Mouse (Mus musculus) heart, embryonic 11.5 days (tissue): ENCODE measurements around the gene Wdfy4. TPM values are rescaled to one million over a fixed set of nuclear protein-coding genes. Genes with fewer than 3 reads are reported as not detected.

Experiments used
- ATAC-seq: fragments of 200-750 bp; cut with Nextera tagmentation; replicated peaks from 2 replicates; pipeline ENCODE4 v1.8.0; 2017; ENCODE audit warnings: moderate library complexity; ENCODE audit not compliant: insufficient number of reproducible peaks, low FRiP score, low TSS enrichment
- H3K27ac ChIP-seq: fragments of 300-500 bp; sonication (generic); 2 replicates; pipeline ENCODE4 v1.5.1; 2014; ENCODE audit warnings: mild to moderate bottlenecking, low read depth, low read length
- H3K27me3 ChIP-seq: fragments of 300-500 bp; sonication (generic); 2 replicates; pipeline ENCODE4 v1.6.1; 2014; ENCODE audit warnings: mild to moderate bottlenecking, low read length, mixed read lengths; ENCODE audit not compliant: control insufficient read depth, insufficient read depth
- H3K36me3 ChIP-seq: fragments of 300-500 bp; sonication (generic); 2 replicates; pipeline ENCODE4 v1.6.1; 2014; ENCODE audit warnings: mild to moderate bottlenecking, low read length, moderate library complexity, mixed read lengths; ENCODE audit not compliant: control insufficient read depth, insufficient read depth
- H3K4me1 ChIP-seq: fragments of 300-500 bp; sonication (generic); 2 replicates; pipeline ENCODE4 v1.6.1; 2014; ENCODE audit warnings: low read length; ENCODE audit not compliant: control insufficient read depth, insufficient read depth
- H3K4me2 ChIP-seq: fragments of 300-500 bp; sonication (generic); 2 replicates; pipeline ENCODE4 v1.6.1; 2014; ENCODE audit warnings: mild to moderate bottlenecking, moderate library complexity
- H3K4me3 ChIP-seq: fragments of 300-500 bp; sonication (generic); 2 replicates; pipeline ENCODE4 v1.5.1; 2014; ENCODE audit warnings: low read depth, low read length
- H3K9ac ChIP-seq: fragments of 300-500 bp; sonication (generic); 2 replicates; pipeline ENCODE4 v1.6.1; 2014; ENCODE audit warnings: mild to moderate bottlenecking, low read depth, low read length, moderate library complexity
- H3K9me3 ChIP-seq: fragments of 300-500 bp; sonication (generic); replicated peaks from 2 replicates; pipeline ENCODE4 v1.6.1; 2016; ENCODE audit warnings: low read length; ENCODE audit not compliant: control insufficient read depth
- WGBS: fragments of 180-500 bp; shearing (Covaris S2); extraction: QIAGEN DNeasy Blood & Tissue Kit; methylation state at CpG from one replicate; pipeline ENCODE4 v1.1.7; 2014; ENCODE audit not compliant: insufficient replicate concordance; 5-methylcytosine and 5-hydroxymethylcytosine counted together
- polyA plus RNA-seq: library from polyadenylated mRNA; unstranded; fragments of >200 nt; fragmentation: Nextera tagmentation; extraction: Ambion mirVana; gene quantifications from 2 replicates; pipeline ENCODE4 v1.2.1, GENCODE M21; 2014

Gene Wdfy4
- polyA plus RNA-seq, 1 experiment from 2014 or later: 0.19 TPM

DNA sequence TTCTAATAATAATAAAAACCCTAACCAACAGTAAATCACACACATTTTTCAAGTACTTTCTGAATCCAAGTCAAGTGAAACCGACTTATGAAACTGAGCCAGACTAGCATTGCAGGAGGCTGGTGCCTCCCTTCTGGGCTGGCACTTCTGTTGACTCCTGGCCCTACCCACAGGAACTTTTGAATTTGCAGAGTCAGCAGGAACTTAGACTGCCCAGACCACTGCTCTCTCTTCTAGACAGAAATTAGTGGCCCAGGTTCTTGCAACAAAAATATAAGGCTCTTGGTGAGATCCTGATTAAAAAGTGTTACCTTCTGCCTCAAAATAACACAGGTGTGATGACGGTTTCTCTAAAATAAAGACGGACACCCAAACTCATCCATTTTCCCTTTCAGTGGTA, 140.1 kb downstream of the Wdfy4 start:
- no peak overlapping the region for H3K27ac ChIP-seq
- H3K4me3 ChIP-seq: no peak overlapping the region
- ATAC-seq: no peak
- 84% methylated on average over 3 of the region's 3 CpGs for WGBS
- H3K9ac ChIP-seq: no peak overlapping the region
- no peaks in the 10 kb centered on the region for H3K9me3 ChIP-seq
- H3K4me1 ChIP-seq: no peaks in the 10 kb centered on the region
- H3K27me3 ChIP-seq: no peaks in the 10 kb centered on the region
- H3K4me2 ChIP-seq: no peak overlapping the region
- no peaks in the 10 kb centered on the region for H3K36me3 ChIP-seq

DNA sequence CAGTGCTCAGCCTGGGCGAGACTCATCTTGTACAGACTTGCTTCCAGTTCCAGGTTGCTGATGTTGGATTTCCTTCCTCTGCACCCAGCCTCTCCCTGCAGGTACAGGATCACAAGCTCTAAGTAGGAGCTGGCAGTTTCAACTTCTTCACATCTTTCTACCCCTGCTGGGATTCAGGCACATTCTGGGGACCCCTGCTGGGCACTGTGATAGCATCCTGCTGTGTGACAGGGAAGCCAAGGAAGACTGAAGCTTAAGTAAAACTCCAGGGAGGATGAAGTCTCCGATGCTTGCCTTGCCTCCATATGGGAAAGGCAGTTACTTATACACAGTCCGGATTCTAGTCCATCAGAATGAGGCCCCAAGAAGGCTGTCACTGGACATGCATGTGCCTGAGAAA, 148.5 kb downstream of the Wdfy4 start:
- no peak overlapping the region for H3K9ac ChIP-seq
- no peak for ATAC-seq
- H3K4me2 ChIP-seq: no peak overlapping the region
- H3K27me3 ChIP-seq: 0 out of 2 replicates have a peak, but pooled peaks cover 5% of the 10 kb centered on the region
- no peak overlapping the region for H3K27ac ChIP-seq
- H3K9me3 ChIP-seq: no peaks in the 10 kb centered on the region
- H3K36me3 ChIP-seq: no peaks in the 10 kb centered on the region
- H3K4me1 ChIP-seq: no peaks in the 10 kb centered on the region
- 19% methylated on average over 3 of the region's 3 CpGs for WGBS
- no peak overlapping the region for H3K4me3 ChIP-seq

DNA sequence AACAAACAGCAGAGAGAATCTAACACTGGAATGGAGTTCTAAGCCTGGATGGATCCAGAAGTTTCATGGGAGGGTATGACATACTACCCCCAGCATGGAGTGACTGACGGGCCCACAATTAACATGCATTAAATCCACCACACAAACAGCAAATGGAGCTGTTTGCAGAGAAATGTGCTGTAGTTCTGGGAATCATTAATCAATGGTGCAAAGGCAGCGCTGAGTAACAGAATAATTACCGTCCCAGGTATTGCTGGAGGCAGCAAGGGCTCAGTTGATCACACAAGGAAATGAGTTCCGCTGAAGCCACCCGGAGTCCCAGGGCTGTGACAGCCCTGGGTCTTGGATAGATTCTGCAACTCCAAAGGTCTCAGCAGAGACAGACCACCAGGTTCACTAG, 149.9 kb downstream of the Wdfy4 start:
- H3K27me3 ChIP-seq: 0 out of 2 replicates have a peak, but pooled peaks cover 5% of the 10 kb centered on the region
- no peaks in the 10 kb centered on the region for H3K4me1 ChIP-seq
- no peaks in the 10 kb centered on the region for H3K9me3 ChIP-seq
- no peak overlapping the region for H3K4me2 ChIP-seq
- 72% methylated on average over 5 of the region's 5 CpGs for WGBS
- no peaks in the 10 kb centered on the region for H3K36me3 ChIP-seq
- H3K4me3 ChIP-seq: no peak overlapping the region
- no peak overlapping the region for H3K9ac ChIP-seq
- no peak for ATAC-seq
- no peak overlapping the region for H3K27ac ChIP-seq

DNA sequence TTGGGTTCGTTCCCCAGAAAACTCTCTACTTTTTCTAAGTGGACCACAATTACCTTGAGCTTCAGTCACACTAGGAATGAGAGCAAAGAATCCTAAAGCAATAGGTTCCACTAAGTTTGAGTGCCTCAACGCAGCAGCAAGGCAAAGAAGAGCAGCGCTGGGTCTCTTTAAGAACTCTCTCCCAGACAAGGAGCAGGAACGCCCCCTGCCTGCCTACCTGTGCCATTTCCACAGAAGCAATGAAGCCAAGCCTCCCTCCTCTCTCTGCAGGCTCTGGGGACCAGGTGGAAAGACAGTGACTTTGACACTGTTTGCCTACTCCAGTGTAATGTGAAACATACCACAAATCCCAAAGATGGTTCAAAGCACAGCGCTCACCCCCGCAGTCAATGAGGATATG, 151.9 kb downstream of the Wdfy4 start:
- Histone ChIP-seq H3K9me3 (no peaks in the 10 kb centered on the region), H3K4me1 (no peaks in the 10 kb centered on the region), H3K36me3 (no peaks in the 10 kb centered on the region), H3K27me3 (0 out of 2 replicates have a peak, but pooled peaks cover 5% of the 10 kb centered on the region), H3K27ac (no peak overlapping the region), H3K4me2 (no peak overlapping the region), H3K9ac (no peak overlapping the region), H3K4me3 (no peak overlapping the region)
- WGBS: 41% methylated on average over 6 of the region's 6 CpGs
- ATAC-seq: no peak

DNA sequence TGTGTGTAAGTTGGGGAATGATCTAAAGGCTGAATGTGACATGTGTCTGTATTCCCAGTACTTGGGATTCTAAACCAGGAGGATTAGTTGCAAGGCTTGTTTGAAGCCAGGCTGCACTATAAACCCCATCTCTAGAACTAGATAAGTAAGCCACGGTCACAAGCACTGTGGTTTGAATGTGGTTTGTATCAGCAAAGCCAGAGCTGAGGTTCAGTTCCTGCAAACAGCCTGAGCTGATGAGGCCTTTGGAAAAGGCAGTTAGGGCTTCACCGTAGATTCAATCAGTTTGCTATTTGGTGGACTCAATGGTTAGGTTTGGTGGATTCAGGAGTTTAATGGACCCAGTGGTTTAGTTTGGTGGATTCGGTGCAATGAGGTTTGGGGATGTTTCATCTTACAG, 154.5 kb downstream of the Wdfy4 start:
- Histone ChIP-seq H3K27ac (no peak overlapping the region), H3K36me3 (no peaks in the 10 kb centered on the region), H3K9me3 (no peaks in the 10 kb centered on the region), H3K9ac (no peak overlapping the region), H3K27me3 (0 out of 2 replicates have a peak, but pooled peaks cover 5% of the 10 kb centered on the region), H3K4me2 (no peak overlapping the region), H3K4me3 (no peak overlapping the region), H3K4me1 (no peaks in the 10 kb centered on the region)
- ATAC-seq: no peak
- WGBS: 71% methylated on average over 3 of the region's 3 CpGs

DNA sequence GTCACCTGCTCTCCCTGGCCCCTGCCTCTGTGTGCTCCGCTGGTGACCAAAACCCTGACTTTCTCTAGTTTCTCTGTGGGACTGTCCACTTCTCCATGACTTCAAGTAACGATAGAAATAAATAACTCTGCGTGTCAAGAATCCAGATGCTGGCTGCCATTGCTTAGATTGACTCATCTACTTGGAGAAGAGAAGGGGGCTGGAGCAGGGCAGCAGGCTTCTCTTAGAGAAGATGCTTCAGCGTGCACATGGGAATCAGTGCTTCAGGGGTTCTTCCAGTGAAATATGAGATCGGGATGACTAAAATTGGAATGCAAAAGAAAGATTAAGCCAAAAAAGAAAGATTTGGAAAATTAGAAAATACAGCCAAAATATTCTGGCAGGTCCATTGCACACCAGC, 165.7 kb downstream of the Wdfy4 start:
- no peak overlapping the region for H3K9ac ChIP-seq
- no peak for ATAC-seq
- H3K36me3 ChIP-seq: no peaks in the 10 kb centered on the region
- no peak overlapping the region for H3K27ac ChIP-seq
- no peaks in the 10 kb centered on the region for H3K9me3 ChIP-seq
- WGBS: 81% methylated on average over 5 of the region's 5 CpGs
- peaks cover 4% of the 10 kb centered on the region for H3K4me1 ChIP-seq
- no peaks in the 10 kb centered on the region for H3K27me3 ChIP-seq
- H3K4me2 ChIP-seq: no peak overlapping the region
- no peak overlapping the region for H3K4me3 ChIP-seq

DNA sequence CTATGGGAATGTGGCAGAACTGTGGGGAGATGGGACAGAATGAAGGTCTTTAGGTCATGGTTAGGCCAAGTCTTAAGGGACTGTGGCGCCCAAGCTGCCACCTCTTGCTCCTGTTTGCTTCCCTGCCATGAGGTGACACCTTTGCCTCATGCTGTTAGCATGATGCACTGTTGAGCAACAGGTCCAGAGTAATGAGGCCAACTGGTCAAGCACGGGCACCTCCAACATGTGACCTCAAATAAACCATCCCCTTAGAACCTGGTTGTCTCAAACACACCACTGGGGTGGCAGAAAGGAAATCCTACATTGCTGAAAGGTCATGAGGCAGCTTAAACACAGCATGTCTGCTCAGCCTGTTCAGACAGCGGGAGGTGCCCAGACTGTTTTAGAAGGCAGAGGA, 166.3 kb downstream of the Wdfy4 start:
- Histone ChIP-seq H3K4me3 (no peak overlapping the region), H3K4me1 (peaks cover 4% of the 10 kb centered on the region), H3K4me2 (no peak overlapping the region), H3K9ac (no peak overlapping the region), H3K27me3 (no peaks in the 10 kb centered on the region), H3K36me3 (no peaks in the 10 kb centered on the region), H3K9me3 (no peaks in the 10 kb centered on the region), H3K27ac (no peak overlapping the region)
- ATAC-seq: no peak
- WGBS: 73% methylated on average over 3 of the region's 3 CpGs

DNA sequence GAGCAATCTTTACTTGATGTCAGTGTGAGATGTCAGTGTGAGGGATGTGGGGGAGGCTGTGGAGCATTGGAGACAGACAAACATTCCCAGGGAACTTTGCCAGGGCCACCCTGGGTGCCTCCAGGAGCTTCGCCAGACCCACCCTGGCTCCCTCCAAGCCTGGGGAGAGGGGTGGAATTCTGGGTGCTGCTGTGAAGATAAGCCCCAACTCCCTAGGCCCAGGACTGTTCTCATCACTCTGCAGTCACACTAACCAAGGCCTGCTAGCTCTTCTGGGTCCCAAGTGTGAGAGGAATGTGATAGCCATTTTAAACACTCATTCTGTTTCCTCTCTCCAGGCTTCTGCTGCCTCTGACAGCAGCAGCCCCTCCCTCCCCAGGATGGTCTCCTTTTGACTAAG, 177.7 kb downstream of the Wdfy4 start:
- 0 out of 2 replicates have a peak, but pooled peaks cover 2% of the 10 kb centered on the region for H3K4me1 ChIP-seq
- H3K9ac ChIP-seq: no peak overlapping the region
- H3K4me3 ChIP-seq: no peak overlapping the region
- H3K27ac ChIP-seq: no peak overlapping the region
- H3K4me2 ChIP-seq: no peak overlapping the region
- WGBS: 45% methylated on average over 1 of the region's 1 CpGs
- no peaks in the 10 kb centered on the region for H3K27me3 ChIP-seq
- H3K36me3 ChIP-seq: no peaks in the 10 kb centered on the region
- H3K9me3 ChIP-seq: 0 out of 2 replicates have a peak, but pooled peaks cover 3% of the 10 kb centered on the region
- no peak for ATAC-seq

DNA sequence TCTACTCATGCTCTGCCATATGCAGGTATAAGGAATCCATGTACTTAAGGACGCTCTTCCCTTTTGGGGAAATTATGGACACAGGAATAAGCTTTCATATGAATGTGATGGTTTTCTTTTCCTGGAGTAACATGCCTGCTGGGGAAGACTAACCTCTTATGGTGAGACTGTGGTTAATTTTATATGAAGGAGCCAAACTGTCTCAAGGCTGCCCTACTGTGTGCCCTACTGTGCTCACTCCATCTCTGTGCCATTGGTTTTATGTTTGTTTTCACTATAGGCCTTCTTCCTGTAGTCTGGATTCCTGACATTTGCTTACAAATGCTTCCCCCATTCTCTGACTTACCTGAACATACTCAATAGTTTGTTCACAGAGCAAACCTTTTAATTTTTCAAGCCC, 180.2 kb downstream of the Wdfy4 start:
- Histone ChIP-seq H3K36me3 (no peaks in the 10 kb centered on the region), H3K4me3 (no peak overlapping the region), H3K9me3 (0 out of 2 replicates have a peak, but pooled peaks cover 3% of the 10 kb centered on the region), H3K4me2 (no peak overlapping the region), H3K27me3 (no peaks in the 10 kb centered on the region), H3K9ac (no peak overlapping the region), H3K4me1 (0 out of 2 replicates have a peak, but pooled peaks cover 2% of the 10 kb centered on the region), H3K27ac (no peak overlapping the region)
- WGBS: 97% methylated on average over 1 of the region's 1 CpGs
- ATAC-seq: no peak
